Mouse (Mus musculus): ENCODE data around the gene Thap4.

Gene Thap4

DNA sequence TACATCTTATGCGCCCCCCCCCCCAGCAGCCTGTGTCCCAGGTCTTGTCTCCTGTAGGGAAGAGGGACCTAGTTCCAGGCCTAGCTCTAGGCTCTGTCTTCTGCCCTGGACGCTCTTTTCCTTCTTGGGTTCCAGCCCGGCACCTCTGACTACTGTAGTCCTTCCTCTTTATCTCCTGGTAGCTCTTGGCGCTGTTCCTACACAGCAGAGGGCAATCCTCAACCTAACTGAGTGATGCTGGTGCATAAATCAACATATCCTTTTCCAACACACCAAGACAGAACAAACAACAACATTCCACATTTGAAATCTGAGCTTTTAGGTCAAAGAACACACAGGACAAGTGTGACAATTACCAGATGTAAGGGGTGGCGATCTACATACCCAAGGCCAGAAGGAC, 8.5 kb downstream of the Thap4 start:
- DNase-seq (ENCODE audit: low read depth in 1 of 2, low spot score in 2 of 2), result no peak

DNA sequence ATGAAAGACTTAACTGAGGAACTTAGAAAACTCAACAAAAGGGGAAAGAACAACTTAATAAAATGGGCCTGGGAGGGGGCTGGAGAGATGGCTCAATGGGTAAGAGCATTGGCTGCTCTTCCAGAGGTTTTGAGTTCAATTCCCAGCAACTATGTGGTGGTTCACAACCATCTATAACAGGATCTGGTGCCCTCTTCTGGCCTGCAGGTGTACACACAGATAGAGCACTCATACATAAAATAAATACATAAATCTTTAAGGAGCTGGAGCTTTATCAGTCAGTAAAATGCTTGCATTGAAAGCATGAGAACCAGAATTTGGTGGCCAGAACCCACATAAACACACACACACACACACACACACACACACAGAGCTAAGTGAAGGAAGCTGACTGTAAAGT, 11.8 kb downstream of the Thap4 start:
- no peak for DNase-seq (ENCODE audit: low read depth in 1 of 2, low spot score in 2 of 2)

DNA sequence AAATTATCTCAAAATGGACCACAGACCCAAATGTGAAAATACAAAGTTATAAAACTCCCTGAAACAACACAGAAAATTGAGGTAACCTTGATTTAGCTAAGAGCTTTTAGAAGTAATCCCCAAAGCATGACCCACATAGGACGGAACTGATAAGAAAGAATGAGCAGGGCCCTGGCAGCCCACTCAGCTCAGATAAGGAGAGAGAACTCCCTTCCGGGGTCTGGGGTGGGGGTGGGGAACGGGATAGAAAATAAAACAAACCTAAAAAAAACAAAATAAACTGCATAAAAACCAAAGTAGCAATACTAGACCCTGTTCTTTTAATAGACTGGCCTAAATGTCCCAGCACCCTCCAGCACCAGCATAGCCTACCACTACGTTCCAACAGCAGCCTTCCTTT, 12.7 kb downstream of the Thap4 start:
- no peak for DNase-seq (ENCODE audit: low read depth in 1 of 2, low spot score in 2 of 2)

DNA sequence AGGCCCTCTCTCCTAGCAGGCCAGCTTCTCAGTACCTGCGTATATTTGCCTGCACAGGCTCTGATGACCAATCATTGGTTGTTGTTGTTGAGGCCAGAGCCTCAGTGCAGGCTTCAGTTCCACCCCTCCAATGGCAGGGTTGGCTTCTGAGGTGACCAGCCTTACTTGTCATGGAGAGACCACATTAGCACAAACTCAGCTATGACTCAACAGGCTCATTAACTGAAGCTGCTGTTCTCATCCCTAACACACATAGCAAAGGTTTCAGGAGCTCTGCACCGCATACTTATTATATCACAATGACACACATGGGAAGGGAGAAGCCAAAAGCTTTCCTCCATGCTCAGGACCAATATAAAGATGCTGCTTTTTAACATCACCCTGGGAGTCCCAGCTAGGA, 14.0 kb downstream of the Thap4 start:
- DNase-seq (ENCODE audit: low read depth in 1 of 2, low spot score in 2 of 2), result no peak

DNA sequence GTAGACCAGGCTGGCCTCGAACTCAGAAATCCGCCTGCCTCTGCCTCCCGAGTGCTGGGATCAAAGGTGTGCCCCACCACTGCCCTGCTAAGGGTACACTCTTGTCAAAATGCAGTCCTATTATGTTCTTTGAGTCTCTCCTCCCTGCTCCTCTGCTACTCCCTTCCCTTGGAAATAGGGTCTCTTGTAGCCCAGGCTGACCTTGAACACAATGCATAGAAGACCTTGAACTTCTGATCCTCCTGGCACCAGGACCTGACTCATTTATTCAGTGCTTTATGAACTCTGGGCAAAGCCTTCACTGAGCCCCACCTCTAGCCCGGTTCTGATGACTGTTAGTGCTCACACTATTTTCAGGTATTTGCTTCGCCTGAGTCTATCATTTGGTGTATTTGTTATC, 17.0 kb downstream of the Thap4 start:
- no peak for DNase-seq (ENCODE audit: low read depth in 1 of 2, low spot score in 2 of 2)

DNA sequence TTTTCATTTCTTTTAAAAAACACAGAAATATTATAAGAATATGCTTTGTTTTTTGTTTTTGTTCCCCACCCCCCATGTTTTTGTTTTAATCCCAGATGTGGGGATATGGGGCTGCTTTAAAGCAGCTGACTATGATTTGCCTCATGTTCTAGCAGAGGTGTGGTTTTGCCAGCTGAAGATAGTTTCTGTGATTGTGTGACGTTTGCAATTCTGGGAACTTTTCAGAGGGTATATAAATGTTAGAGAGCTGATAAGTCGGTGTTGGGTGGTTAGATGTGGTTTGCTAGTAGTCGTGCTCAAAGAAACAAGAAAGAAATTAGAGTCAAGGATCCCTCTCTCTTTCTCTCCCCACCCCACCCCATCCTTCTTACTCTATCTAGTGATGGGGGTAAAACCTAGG, 18.8 kb downstream of the Thap4 start:
- DNase-seq (ENCODE audit: low read depth in 1 of 2, low spot score in 2 of 2), result no peak

DNA sequence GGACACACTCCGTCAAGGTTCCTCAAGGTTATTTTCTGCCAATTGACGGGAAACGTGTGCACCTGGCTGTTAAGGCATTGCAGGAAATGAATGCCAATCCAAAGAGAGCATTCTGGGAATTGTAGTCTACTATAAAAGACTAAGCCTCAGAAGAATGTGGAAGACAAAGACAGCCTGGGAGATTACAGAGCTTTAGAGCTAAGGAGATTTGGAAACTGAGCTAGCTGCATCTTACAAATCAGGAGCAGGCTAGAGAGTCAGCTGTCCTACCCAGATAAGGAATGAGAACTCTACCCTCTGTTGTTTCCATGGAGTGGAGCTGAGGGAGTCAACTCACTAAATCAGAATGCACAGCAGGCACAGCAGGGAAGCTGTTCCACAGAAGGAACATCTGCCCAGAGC, 22.8 kb downstream of the Thap4 start:
- no peak for DNase-seq (ENCODE audit: low read depth in 1 of 2, low spot score in 2 of 2)

DNA sequence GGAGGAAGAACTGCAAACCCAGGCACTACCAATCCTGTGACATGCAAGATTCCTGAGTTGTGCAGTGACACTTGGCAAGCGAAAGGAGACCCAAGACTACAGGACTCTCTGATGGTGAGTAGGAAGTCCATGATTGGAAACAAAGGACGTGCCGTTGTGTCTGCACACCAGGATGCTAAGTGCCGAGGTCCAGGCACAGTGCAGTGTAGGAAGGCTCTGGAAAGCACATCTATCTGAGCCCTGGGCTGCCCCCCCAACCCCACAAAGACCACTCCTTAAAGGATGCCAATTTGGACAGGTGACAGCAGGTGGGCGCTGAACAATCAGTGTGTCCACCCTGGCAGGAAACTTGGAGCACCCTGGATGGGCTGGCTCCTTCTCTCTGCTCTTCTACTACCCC, 23.6 kb downstream of the Thap4 start:
- DNase-seq (ENCODE audit: low read depth in 1 of 2, low spot score in 2 of 2), result no peak

DNA sequence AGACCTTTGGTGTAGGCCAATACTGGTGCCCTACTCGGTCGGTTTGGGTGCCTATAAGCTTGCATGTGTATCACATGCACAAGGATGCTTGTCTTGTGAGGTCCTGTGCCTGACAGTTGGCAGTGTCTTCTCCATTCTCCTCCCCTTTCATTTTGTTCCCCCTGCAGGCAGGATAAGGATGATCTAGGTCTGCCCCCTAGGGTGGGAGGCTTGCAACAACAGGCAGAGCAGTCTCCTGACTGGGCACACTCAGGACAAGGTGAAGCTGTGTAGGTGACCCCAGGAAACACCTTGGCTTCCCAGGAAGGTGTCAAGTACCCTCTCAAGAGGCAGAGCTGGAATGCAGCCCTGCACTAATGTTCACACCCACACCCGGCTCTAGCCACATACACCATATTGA, 27.7 kb downstream of the Thap4 start:
- peak; percentile 6 to 8 for DNase-seq (ENCODE audit: low read depth in 1 of 2, low spot score in 2 of 2)

DNA sequence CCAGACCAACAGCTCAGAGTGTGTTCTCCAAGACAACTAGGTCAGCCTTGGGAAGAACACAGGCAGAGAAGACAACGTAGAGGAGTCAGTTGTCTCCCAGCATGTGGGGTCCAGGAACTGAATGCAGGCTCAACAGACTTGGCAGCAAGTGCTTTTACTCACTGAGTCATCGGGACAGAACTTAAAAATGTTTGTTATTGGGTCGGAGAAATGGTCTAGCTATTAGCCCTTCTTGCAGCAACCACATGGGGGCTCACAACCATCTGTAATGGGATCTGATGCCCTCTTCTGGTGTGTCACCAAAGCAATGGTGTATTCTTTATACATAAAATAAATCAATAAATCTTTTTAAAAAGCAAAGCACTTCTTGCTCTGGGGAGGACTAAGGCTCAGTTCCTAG, 28.5 kb downstream of the Thap4 start:
- DNase-seq (ENCODE audit: low read depth in 1 of 2, low spot score in 2 of 2), result no peak

DNA sequence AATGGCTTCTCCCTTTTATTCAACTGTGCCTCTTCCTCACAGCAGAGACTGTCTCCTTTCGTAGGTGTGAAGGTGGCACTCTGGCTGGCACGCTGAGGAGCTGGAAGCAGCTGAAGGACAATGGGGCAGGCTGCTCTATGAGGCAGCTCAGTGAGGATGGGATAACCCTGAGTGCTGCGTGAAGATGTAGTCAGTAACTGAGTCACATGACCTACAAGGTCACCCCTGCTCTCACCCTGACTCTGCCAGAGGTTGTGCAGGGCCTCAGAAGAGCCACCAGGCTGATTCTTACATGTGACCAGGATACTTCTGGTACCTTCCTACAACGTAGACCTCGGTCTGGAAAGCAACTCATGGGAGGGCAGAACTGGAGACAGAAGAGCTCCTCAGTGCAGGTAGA, 29.0 kb downstream of the Thap4 start:
- no peak for DNase-seq (ENCODE audit: low read depth in 1 of 2, low spot score in 2 of 2)

DNA sequence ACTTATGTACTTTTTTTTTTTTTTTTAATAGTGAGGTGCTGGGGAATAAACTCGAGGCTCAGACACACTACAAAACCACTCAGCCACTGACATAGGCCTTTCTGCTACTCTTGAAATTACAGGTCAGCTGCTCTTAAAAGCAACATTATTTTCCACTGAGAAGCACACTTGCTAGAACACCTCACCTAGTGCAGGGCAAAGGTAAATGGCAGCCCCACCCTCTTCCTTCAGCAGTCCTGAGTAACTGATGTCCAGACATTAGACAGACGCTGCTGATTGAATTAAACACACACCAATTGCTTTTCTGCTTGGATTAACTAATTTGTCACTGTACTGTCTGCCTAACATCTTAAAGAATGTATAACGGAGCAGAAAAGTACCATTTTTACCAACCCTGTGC, 30.0 kb downstream of the Thap4 start:
- DNase-seq (ENCODE audit: low read depth in 1 of 2, low spot score in 2 of 2), result no peak

DNA sequence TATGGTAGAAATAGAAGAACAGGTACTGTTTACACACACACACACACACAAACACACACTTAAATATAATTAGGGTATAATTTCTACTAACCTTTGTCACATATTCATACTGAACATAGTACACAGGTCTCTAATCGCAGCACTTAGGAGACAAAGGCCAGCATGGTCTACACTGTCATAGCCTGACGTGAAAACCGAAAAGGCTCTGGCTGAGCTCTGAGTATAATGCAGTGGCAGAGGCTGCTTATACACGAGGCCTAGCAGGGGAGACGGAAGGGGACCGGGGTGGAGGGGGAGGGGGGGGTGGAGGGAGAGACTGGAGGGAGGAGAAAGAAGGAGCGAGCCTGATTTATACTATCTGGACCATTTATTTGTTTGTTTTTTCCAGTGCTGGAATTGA, 33.1 kb downstream of the Thap4 start:
- no peak for DNase-seq (ENCODE audit: low read depth in 1 of 2, low spot score in 2 of 2)

DNA sequence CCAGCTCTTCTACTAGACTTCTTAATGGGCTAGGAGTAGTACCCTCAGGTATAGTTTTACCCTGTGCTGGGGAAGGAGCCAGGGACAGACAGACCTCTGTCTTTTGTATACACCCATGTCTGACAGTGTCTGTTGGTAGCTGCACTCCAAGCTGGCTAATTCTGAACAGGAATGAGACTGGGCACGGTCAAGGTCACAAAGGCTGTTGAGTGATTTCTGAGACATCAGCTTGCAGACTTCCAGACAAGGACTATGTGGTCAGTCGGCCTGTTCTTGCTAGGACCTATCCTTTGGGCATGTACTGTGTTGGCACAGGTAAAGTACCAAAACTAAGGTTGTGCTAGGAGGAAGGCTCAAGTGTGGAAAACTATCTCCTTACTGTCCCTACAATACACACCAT, 38.5 kb downstream of the Thap4 start:
- DNase-seq (ENCODE audit: low read depth in 1 of 2, low spot score in 2 of 2), result no peak

DNA sequence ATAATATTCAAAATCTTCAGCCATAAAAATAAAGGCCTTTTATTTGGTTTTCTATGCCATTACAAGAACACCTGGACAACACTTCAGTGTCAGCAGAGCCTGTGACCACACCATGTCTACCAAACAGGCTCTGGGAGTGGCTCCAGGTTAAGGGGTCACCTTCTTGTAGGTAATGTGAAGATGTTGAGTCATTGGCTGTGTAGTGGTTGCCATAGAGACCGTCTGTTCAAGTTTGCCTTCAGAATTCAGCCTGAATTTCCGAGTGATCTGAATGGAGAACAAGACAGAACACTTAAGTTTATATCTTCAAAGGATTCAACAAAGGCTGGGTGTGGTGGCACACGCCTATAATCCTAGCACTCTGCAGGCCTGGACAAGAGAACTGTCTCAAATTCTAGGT, 49.3 kb downstream of the Thap4 start:
- no peak for DNase-seq (ENCODE audit: low read depth in 1 of 2, low spot score in 2 of 2)

DNA sequence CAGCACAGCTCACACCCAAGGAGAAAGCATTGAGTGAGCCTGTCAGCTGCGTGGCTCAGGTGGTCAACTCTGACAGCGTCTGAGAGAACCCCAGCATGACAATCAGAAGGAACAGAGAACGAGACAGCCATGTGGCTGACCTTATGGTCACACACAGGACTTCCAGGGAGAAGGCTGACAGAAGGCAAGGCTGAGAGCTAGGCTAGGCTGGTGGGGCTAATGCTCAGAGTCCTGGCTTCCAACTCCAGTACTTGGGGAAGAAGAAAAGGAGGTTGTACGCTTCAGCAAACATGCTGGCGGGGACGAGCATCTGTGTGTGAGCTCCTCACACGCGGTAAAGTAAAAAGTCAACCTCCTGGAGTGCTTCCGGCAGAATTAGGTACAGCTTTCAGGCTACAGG, 50.3 kb downstream of the Thap4 start:
- no peak for DNase-seq (ENCODE audit: low read depth in 1 of 2, low spot score in 2 of 2)

DNA sequence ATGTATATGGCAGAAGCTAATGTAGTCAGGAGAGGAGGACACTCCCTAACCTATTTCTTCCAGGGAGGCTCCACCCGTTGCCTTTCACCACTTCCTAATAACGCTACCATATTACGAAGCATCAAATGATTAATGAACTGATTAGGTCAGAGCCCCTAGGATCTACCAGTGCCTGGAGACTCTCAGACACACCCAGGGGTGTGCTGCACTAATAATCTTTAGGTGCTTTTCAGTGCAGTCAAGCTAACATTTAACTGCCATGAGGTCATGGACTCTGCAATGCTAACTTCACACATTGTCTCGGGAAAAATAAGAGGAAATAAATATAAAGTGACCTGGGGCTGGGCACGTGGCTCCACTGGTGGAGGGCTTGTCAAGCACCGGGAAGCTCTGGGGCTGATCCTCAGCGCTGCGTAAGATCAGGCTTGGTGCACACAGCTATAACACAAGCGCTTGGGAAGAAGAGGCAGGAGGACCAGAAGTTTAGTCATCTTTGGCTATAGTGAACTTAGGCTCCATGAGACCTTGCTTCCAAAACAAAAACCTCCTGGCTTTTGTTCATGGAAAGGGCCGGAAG, 51.1 kb downstream of the Thap4 start:
- no peak for DNase-seq (ENCODE audit: low read depth in 1 of 2, low spot score in 2 of 2)

DNA sequence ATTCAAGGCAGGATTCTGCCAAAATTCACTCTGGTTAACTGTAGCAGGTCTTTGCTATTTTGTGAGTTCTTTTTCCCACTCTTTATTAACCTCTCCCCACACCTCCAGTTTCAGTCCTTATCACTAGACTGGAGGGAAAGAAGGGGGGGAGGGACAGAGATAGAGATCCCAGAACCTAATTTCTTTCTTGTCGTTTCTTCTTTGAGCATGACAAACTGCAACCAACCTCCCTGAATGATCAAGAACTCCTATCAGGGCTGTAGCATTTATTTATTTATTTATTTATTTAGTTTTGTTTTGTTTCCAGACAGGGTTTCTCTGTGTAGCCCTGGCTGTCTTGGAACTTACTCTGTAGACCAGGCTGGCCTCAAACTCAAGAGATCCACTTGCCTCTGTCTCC, 52.6 kb downstream of the Thap4 start:
- DNase-seq (ENCODE audit: low read depth in 1 of 2, low spot score in 2 of 2), result no peak

DNA sequence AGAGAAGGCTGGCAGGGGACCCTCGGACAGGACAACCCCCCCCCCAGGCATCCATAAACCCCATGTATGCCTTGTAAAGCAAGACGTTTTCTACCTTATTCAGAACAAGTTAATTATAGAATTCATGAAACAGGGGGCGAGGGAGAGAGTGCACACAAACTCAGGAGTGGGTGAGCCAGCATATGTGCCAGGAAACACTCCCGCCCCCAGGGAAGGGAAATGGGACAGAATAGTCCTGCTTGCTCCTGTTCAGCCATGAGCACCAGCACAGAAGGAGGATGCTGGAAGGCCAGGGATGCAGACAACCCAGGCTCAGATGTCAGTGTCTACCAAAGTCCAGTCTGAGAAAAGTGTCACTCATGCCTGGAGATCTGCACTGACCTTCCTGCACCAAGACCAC, 55.5 kb downstream of the Thap4 start:
- DNase-seq (ENCODE audit: low read depth in 1 of 2, low spot score in 2 of 2), result no peak

DNA sequence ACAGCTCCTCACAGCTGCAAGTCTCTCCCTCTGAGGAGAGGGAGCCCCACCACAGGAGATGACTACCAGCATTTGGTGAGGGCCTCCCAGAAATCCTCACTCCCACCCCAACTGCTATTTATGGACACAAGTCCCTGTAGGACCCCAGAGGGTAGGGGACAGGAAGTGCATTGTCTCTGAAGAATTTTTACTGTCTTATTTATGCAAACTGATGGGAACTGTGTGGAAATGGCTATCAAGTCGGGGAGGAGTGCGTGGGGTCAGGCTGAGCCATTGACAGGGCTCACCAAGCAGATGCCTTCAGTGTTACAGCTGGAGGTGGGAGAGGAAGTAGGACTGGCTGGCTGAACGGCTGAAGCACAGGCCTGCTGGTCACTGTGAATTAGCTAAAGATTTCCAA, 57.3 kb downstream of the Thap4 start:
- no peak for DNase-seq (ENCODE audit: low read depth in 1 of 2, low spot score in 2 of 2)

DNA sequence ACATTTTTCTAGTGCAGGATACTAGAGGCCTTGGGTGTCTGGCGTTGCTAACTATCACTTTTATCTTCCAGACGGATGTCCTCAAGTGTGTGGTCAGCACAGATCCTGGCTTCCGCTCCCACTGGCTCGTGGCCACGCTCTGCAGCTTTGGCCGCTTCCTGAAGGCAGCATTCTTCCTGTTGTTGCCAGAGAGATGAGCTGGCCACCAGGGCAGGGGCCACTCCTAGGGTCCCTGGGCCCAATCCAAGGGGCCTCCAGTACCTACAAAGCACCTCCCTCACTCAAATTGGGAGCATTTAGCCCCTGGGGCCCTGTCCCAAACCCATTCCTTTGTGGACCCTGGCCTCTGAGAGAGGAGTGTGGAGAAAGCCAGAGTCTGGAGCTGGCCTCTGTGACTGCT, 59.7 kb downstream of the Thap4 start:
- DNase-seq (ENCODE audit: low read depth in 1 of 2, low spot score in 2 of 2), result no peak

DNA sequence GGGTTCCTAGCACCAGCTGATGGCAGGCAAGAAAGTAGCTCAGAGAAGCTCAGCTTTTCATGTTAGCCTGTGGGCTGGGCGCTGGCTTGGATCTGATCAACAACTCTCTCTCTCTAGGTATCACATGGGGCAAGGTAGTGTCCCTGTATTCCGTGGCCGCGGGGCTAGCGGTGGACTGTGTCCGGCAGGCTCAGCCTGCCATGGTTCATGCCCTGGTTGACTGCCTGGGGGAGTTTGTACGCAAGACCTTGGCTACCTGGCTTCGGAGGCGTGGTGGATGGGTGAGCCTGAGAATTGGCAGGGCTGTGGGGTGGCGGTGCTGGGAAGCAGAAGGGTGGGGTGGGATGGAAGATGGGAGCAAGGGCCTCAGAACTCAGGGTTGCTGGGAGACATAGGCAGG, 60.7 kb downstream of the Thap4 start:
- no peak for DNase-seq (ENCODE audit: low read depth in 1 of 2, low spot score in 2 of 2)

DNA sequence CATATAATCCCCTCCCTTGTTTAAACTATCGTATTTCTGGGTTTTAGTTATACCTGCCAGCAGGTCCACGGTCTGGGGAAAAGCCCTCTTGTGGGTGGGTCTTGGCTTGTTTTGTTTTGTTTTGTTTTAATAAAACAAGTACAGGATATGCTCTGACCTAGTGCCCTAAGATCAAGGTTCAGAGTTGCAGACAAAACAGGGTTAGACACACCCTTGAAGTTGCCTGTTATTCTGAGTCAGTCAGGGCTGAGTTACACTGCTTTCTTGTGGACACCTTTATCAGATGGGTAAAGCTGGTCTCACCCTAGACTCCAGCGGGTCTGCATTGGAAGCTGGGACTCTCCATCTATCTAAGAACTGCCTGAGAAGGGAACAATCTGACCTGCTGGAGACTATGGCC, 61.2 kb downstream of the Thap4 start:
- DNase-seq (ENCODE audit: low read depth in 1 of 2, low spot score in 2 of 2), result no peak

DNA sequence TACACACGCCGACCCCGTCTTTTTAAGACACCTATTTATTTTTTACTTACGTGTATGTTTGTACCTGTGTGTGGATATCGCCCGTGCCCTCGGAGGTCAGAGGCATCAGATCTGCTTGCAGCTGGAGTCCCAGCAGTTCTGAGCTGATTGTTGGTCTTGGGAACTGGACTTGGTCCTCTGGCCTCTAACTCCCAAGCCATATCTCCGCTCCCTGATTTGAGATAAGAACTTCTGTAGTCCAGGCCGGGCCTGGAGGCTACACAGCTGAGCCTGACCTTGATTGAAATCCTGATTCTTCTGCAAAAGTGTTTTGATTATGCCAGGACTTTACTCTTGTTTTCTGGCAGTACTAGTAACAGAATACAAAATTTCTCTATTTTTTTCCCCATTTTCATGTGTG, 61.9 kb downstream of the Thap4 start:
- DNase-seq (ENCODE audit: low read depth in 1 of 2, low spot score in 2 of 2), result no peak

Data from monocyte, adult 2 months (primary cell).